Mouse (Mus musculus) forebrain, embryonic 16.5 days (tissue): ENCODE results near the gene Syce2. TPM values are rescaled to one million over a fixed set of nuclear protein-coding genes. Genes with fewer than 3 reads are reported as not detected.
"Not testable (repeated sequence)": the region's sequence is repeated elsewhere in the genome, so short reads cannot be mapped to it uniquely, and the experiment has no call there.

Experiments used
- ATAC-seq: fragments of 200-750 bp; cut with Nextera tagmentation; 2 replicates; pipeline ENCODE4 v1.8.0; 2017; ENCODE audit warnings: mild to moderate bottlenecking, moderate library complexity
- H3K27ac ChIP-seq: fragments of 300-500 bp; sonication (generic); 2 replicates; pipeline ENCODE4 v1.5.1; 2014; ENCODE audit warnings: low read length, control low read depth
- H3K27me3 ChIP-seq: fragments of 300-500 bp; sonication (generic); replicated peaks from 2 replicates; pipeline ENCODE4 v1.6.1; 2014; ENCODE audit warnings: low read length; ENCODE audit not compliant: control insufficient read depth, insufficient read depth
- H3K36me3 ChIP-seq: fragments of 300-500 bp; sonication (generic); 2 replicates; pipeline ENCODE4 v1.6.1; 2014; ENCODE audit not compliant: control insufficient read depth, insufficient read depth
- H3K4me1 ChIP-seq: fragments of 300-500 bp; sonication (generic); replicated peaks from 2 replicates; pipeline ENCODE4 v1.6.1; 2014; ENCODE audit warnings: low read length; ENCODE audit not compliant: control insufficient read depth, insufficient read depth
- H3K4me2 ChIP-seq: fragments of 300-500 bp; sonication (generic); 2 replicates; pipeline ENCODE4 v1.6.1; 2014; ENCODE audit warnings: mild to moderate bottlenecking, low read length, control low read depth
- H3K4me3 ChIP-seq: fragments of 300-500 bp; sonication (generic); replicated peaks from 2 replicates; pipeline ENCODE4 v1.5.1; 2014; ENCODE audit warnings: mild to moderate bottlenecking, low read length, control low read depth
- H3K9ac ChIP-seq: fragments of 300-500 bp; sonication (generic); replicated peaks from 2 replicates; pipeline ENCODE4 v1.6.1; 2014; ENCODE audit warnings: low read depth, low read length, control low read depth
- H3K9me3 ChIP-seq: fragments of 300-500 bp; sonication (generic); 2 replicates; pipeline ENCODE4 v1.6.1; 2016; ENCODE audit warnings: low read length; ENCODE audit not compliant: control insufficient read depth
- WGBS: fragments of 180-500 bp; shearing (Covaris S2); extraction: QIAGEN DNeasy Blood & Tissue Kit; methylation state at CpG from one replicate; pipeline ENCODE4 v1.1.7; 2014; 5-methylcytosine and 5-hydroxymethylcytosine counted together
- polyA plus RNA-seq: library from polyadenylated mRNA; unstranded; fragments of >200 nt; fragmentation: Nextera tagmentation; extraction: Ambion mirVana; gene quantifications from 2 replicates; pipeline ENCODE4 v1.2.1, GENCODE M21; 2015

Syce2 gene
- 51.0 and 54.3 TPM in 2 replicates for polyA plus RNA-seq

- H3K36me3 ChIP-seq: peaks cover 14% of the 10 kb centered on the region
- H3K27ac ChIP-seq: no peak within 1 kb of the TSS
- H3K4me2 ChIP-seq: peak within 1 kb of the TSS; percentile 93
- peak; percentile 79 for ATAC-seq
- no peaks in the 10 kb centered on the region for H3K27me3 ChIP-seq
- peaks cover 14% of the 10 kb centered on the region for H3K4me1 ChIP-seq
- H3K9me3 ChIP-seq: no peaks in the 10 kb centered on the region
- peak within 1 kb of the TSS; percentile 61 for H3K9ac ChIP-seq
- H3K4me3 ChIP-seq: peak within 1 kb of the TSS; percentile 52
- WGBS: 14% methylated on average over 44 of the region's 46 CpGs
These were observed at the start of gene Syce2 for GRCm38 (mm10) chr8:84871376-84872308. Gene Syce2, plus strand, starts transcription at chr8:84872111.

- H3K4me3 ChIP-seq: peak within 1 kb of the TSS; percentile 32
- peak within 1 kb of the TSS; percentile 51 for H3K9ac ChIP-seq
- H3K36me3 ChIP-seq: no peaks in the 10 kb centered on the region
- WGBS: 41% methylated on average over 3 of the region's 3 CpGs
- H3K27me3 ChIP-seq: no peaks in the 10 kb centered on the region
- H3K27ac ChIP-seq: no peak within 1 kb of the TSS
- ATAC-seq: no peak
- peaks cover 7% of the 10 kb centered on the region for H3K4me1 ChIP-seq
- H3K4me2 ChIP-seq: peak within 1 kb of the TSS; percentile 54
- no peaks in the 10 kb centered on the region for H3K9me3 ChIP-seq
These were observed 49.2 kb upstream of the Syce2 start, which contains the start of gene Dand5 for GRCm38 (mm10) chr8:84822723-84823122. Gene Dand5, minus strand, starts transcription at chr8:84822823.

- ATAC-seq: peak; percentile 92
- H3K9ac ChIP-seq: peak overlapping the region; percentile 51
- H3K4me1 ChIP-seq: peaks cover 7% of the 10 kb centered on the region
- no peaks in the 10 kb centered on the region for H3K36me3 ChIP-seq
- peak overlapping the region; percentile 32 for H3K4me3 ChIP-seq
- H3K27me3 ChIP-seq: no peaks in the 10 kb centered on the region
- H3K27ac ChIP-seq: no peak overlapping the region
- H3K4me2 ChIP-seq: peak overlapping the region; percentile 54
- H3K9me3 ChIP-seq: no peaks in the 10 kb centered on the region
- 0% methylated on average over 18 of the region's 18 CpGs for WGBS
These were observed 48.3 kb upstream of the Syce2 start for GRCm38 (mm10) chr8:84823653-84824052.

- Histone ChIP-seq H3K36me3 (no peaks in the 10 kb centered on the region), H3K27me3 (no peaks in the 10 kb centered on the region), H3K27ac (no peak overlapping the region), H3K4me3 (no peak overlapping the region), H3K9me3 (no peaks in the 10 kb centered on the region), H3K4me2 (no peak overlapping the region), H3K9ac (no peak overlapping the region), H3K4me1 (peaks cover 7% of the 10 kb centered on the region)
- WGBS: 84% methylated on average over 4 of the region's 4 CpGs
- ATAC-seq: no peak
These were observed 46.3 kb upstream of the Syce2 start for GRCm38 (mm10) chr8:84825636-84826035.

GRCm38 (mm10) chr8:84826518-84826917 lies 45.4 kb upstream of the Syce2 start:
- not testable (repeated sequence) for H3K4me3 ChIP-seq, H3K27ac ChIP-seq, H3K27me3 ChIP-seq, H3K9me3 ChIP-seq, H3K36me3 ChIP-seq, H3K4me1 ChIP-seq, H3K4me2 ChIP-seq, ATAC-seq, H3K9ac ChIP-seq
- WGBS: 83% methylated on average over 1 of the region's 2 CpGs

GRCm38 (mm10) chr8:84831490-84831889 lies 40.4 kb upstream of the Syce2 start, which contains the start of gene Gadd45gip1:
Gene Gadd45gip1, plus strand, starts transcription at chr8:84831522.
- Histone ChIP-seq H3K27me3 (no peaks in the 10 kb centered on the region), H3K9me3 (no peaks in the 10 kb centered on the region), H3K27ac (peak within 1 kb of the TSS; percentile 89), H3K9ac (peak within 1 kb of the TSS; percentile 84), H3K4me1 (peaks cover 34% of the 10 kb centered on the region), H3K36me3 (no peaks in the 10 kb centered on the region), H3K4me3 (peak within 1 kb of the TSS; percentile 69), H3K4me2 (peak within 1 kb of the TSS; percentile 65)
- ATAC-seq: no peak
- 88% methylated on average over 11 of the region's 11 CpGs for WGBS

GRCm38 (mm10) chr8:84832034-84832717 lies 39.7 kb upstream of the Syce2 start:
- peak overlapping the region; percentile 65 for H3K4me2 ChIP-seq
- peaks cover 34% of the 10 kb centered on the region for H3K4me1 ChIP-seq
- H3K9ac ChIP-seq: peak overlapping the region; percentile 84
- peaks cover 5% of the 10 kb centered on the region; the same call in 1 of the 2 replicates for H3K36me3 ChIP-seq
- peak overlapping the region; percentile 89 for H3K27ac ChIP-seq
- H3K27me3 ChIP-seq: no peaks in the 10 kb centered on the region
- H3K4me3 ChIP-seq: peak overlapping the region; percentile 69
- WGBS: 1% methylated on average over 59 of the region's 59 CpGs
- peak; percentile 67 for ATAC-seq
- no peaks in the 10 kb centered on the region for H3K9me3 ChIP-seq

- H3K9ac ChIP-seq: peak overlapping the region; percentile 84
- peak overlapping the region; percentile 65 for H3K4me2 ChIP-seq
- H3K27me3 ChIP-seq: no peaks in the 10 kb centered on the region
- H3K36me3 ChIP-seq: peaks cover 10% of the 10 kb centered on the region
- 64% methylated on average over 10 of the region's 10 CpGs for WGBS
- no peak for ATAC-seq
- H3K27ac ChIP-seq: peak overlapping the region; percentile 94
- H3K9me3 ChIP-seq: no peaks in the 10 kb centered on the region
- H3K4me3 ChIP-seq: peak overlapping the region; percentile 69
- H3K4me1 ChIP-seq: peaks cover 34% of the 10 kb centered on the region
These were observed 38.9 kb upstream of the Syce2 start for GRCm38 (mm10) chr8:84832759-84833742.
